Mouse (Mus musculus) layer of hippocampus, postnatal 14 days (tissue): ENCODE results near the gene Mcts1. TPM values are rescaled to one million over a fixed set of nuclear protein-coding genes. Genes with fewer than 3 reads are reported as not detected.

Experiments used
- DNase-seq, 2 experiments: peaks; one replicate each; pipeline ENCODE4 v3.0.0; 2021 to 2022; ENCODE audit warnings: low spot score in 2 of 2, mixed read lengths in 1 of 2
- total RNA-seq, 2 experiments: library from RNA; stranded (reverse); gene quantifications; 2 replicates each; pipeline ENCODE4 v1.2.3; 2021

The Mcts1 gene
- total RNA-seq, 2 experiments from 2014 or later = 86.6 to 103 TPM

- no peak for DNase-seq
These were observed 52.8 kb downstream of the Mcts1 start for GRCm38 (mm10) chrX:38653181-38653580.

DNA sequence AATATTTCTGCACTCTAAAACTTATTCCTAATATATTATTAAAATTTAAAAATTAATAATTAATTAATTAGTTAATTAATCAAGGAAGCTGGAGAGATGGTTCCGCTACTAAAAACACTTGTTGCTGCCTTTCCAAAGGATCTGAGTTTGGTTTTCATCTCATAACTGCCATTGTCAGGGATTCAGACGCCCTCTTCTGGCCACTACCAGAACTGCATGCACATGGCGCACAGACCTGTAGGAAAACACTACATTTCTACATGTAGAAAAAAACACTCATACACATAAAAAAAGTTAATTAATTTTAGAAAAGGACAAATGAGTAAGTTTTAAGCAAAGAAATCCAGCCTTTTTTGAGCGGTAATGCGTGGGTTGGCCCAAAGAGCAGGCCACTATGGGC, 54.3 kb downstream of the Mcts1 start:
- no peak for DNase-seq

- no peak for DNase-seq
These were observed 56.0 kb downstream of the Mcts1 start for GRCm38 (mm10) chrX:38656206-38656883.

Other genes with a start within 250 kb of the Mcts1 start
- 10 to 100 TPM; 66.3 to 73.2 TPM for gene Lamp2, start 144.1 kb upstream of the Mcts1 start, total RNA-seq
- gene Cul4b, start 24.4 kb upstream of the Mcts1 start, total RNA-seq = 10 to 100 TPM; 39.5 to 40.4 TPM
- gene C1galt1c1, start 34.5 kb downstream of the Mcts1 start, total RNA-seq = 10 to 100 TPM; 18.0 to 21.4 TPM
- gene 6030498E09Rik, start 172.1 kb downstream of the Mcts1 start, total RNA-seq = not detected